In the genomic region with DNA sequence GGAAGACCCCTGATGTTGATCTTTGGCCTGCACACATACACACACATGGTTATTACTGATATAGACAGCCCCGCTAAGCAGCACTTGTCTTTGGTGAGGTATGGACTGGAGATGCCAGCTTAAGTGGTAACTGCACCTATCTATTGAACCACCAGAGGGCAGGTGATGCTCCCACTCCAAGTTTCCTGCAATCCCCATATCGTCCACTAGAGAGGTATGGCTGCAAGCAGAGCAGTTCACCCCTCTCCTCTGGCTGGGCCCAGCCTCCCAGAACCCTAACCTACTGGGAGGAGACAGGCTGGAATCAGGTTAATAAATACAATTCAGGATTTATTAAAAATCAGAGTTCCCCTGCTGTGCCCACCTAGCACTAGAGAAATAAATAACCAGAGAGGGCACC, we compare ENCODE assay signal across 8 mouse cellular contexts. TPM values are rescaled to one million over a fixed set of nuclear protein-coding genes. Genes with fewer than 3 reads are reported as not detected.
DNase-seq lines count a peak whose midpoint lies in the region; ATAC-seq and TF ChIP-seq lines count a peak whose summit lies in the region.

No protein-coding gene starts in this region.

- no peak overlapping the region for H3K9ac ChIP-seq in intestine, postnatal 0 days (ENCODE audit: low read depth, low read length)
- H3K9ac ChIP-seq in limb, embryonic 11.5 days (ENCODE audit: low read length) = no peak overlapping the region
- H3K9ac ChIP-seq in midbrain, embryonic 14.5 days (replicated peaks; ENCODE audit: low read length) = no peak overlapping the region

- H3K4me3 ChIP-seq in testis, adult 2 months (ENCODE audit: control insufficient read depth, low read depth, low read length) = no peak overlapping the region
- no peak overlapping the region for H3K4me3 ChIP-seq in intestine, postnatal 0 days (ENCODE audit: low read depth, low read length)
- no peak overlapping the region for H3K4me3 ChIP-seq in limb, embryonic 11.5 days (ENCODE audit: low read depth, low read length)
- no peak overlapping the region for H3K4me3 ChIP-seq in midbrain, embryonic 14.5 days (replicated peaks; ENCODE audit: low read depth, low read length)

- peak; percentile 55 for ATAC-seq in intestine, postnatal 0 days
- ATAC-seq in limb, embryonic 11.5 days (ENCODE audit: insufficient number of reproducible peaks, low FRiP score, low TSS enrichment, low read depth) = no peak
- ATAC-seq in midbrain, embryonic 14.5 days (ENCODE audit: low FRiP score, low TSS enrichment) = 0 out of 2 replicates have a peak, but pooled peaks have one; percentile 28

- no peak overlapping the region for H3K27ac ChIP-seq in testis, adult 2 months (ENCODE audit: control insufficient read depth, insufficient read depth, low read depth, low read length)
- no peak overlapping the region for H3K27ac ChIP-seq in intestine, postnatal 0 days (ENCODE audit: low read depth, low read length)
- H3K27ac ChIP-seq in limb, embryonic 11.5 days (replicated peaks; ENCODE audit: low read depth, low read length) = no peak overlapping the region
- no peak overlapping the region for H3K27ac ChIP-seq in midbrain, embryonic 14.5 days (replicated peaks; ENCODE audit: low read depth, low read length)

- no peak for TF ChIP-seq POLR2A in testis, adult 2 months (IDR thresholded peaks at IDR 0.05; ENCODE audit: control insufficient read depth, low read depth, low read length)

- H3K4me1 ChIP-seq in testis, adult 2 months (ENCODE audit: control insufficient read depth, insufficient read depth, low read length) = peaks cover 3% of the 10 kb centered on the region; the same call in 1 of the 2 replicates
- H3K4me1 ChIP-seq in intestine, postnatal 0 days (replicated peaks; ENCODE audit: control insufficient read depth, insufficient read depth, low read length) = peaks cover 9% of the 10 kb centered on the region; the same call in 1 of the 2 replicates
- H3K4me1 ChIP-seq in limb, embryonic 11.5 days (ENCODE audit: control insufficient read depth, insufficient read depth, low read length) = peaks cover 16% of the 10 kb centered on the region
- peaks cover 19% of the 10 kb centered on the region for H3K4me1 ChIP-seq in midbrain, embryonic 14.5 days (ENCODE audit: control insufficient read depth, insufficient read depth, low read length)

- H3K27me3 ChIP-seq in testis, adult 2 months (ENCODE audit: control insufficient read depth, insufficient read depth, low read length) = no peaks in the 10 kb centered on the region
- H3K27me3 ChIP-seq in intestine, postnatal 0 days (replicated peaks; ENCODE audit: control insufficient read depth, insufficient read depth, low read length) = no peaks in the 10 kb centered on the region
- H3K27me3 ChIP-seq in limb, embryonic 11.5 days (ENCODE audit: control insufficient read depth, insufficient read depth, low read length) = no peaks in the 10 kb centered on the region
- H3K27me3 ChIP-seq in midbrain, embryonic 14.5 days (ENCODE audit: control insufficient read depth, insufficient read depth, low read length) = no peaks in the 10 kb centered on the region

- TF ChIP-seq CTCF in testis, adult 2 months (IDR thresholded peaks at IDR 0.05; ENCODE audit: control insufficient read depth, insufficient read depth, insufficient replicate concordance, low read depth, low read length) = peak; percentile 75; the same call in 1 of the 2 replicates
- peak; percentile 99 for TF ChIP-seq CTCF in intestine, postnatal 0 days (IDR thresholded peaks at IDR 0.05; ENCODE audit: low read depth)

- no peaks in the 10 kb centered on the region for H3K36me3 ChIP-seq in testis, adult 2 months (ENCODE audit: control insufficient read depth, insufficient read depth, low read length)
- H3K36me3 ChIP-seq in intestine, postnatal 0 days (ENCODE audit: control insufficient read depth, insufficient read depth) = peaks cover 64% of the 10 kb centered on the region
- peaks cover 31% of the 10 kb centered on the region for H3K36me3 ChIP-seq in limb, embryonic 11.5 days (ENCODE audit: control insufficient read depth, insufficient read depth, low read length)
- H3K36me3 ChIP-seq in midbrain, embryonic 14.5 days (ENCODE audit: control insufficient read depth, insufficient read depth, low read length) = peaks cover 79% of the 10 kb centered on the region

- H3K9me3 ChIP-seq in intestine, postnatal 0 days (ENCODE audit: control insufficient read depth) = no peaks in the 10 kb centered on the region
- no peaks in the 10 kb centered on the region for H3K9me3 ChIP-seq in limb, embryonic 11.5 days (ENCODE audit: control insufficient read depth, low read length)
- no peaks in the 10 kb centered on the region for H3K9me3 ChIP-seq in midbrain, embryonic 14.5 days (ENCODE audit: control insufficient read depth, low read length)

- DNase-seq in testis, postnatal 14 days (ENCODE audit: low spot score) = no peak
- DNase-seq in embryo, embryonic 10.5 days (ENCODE audit: low spot score) = peak; percentile 91
- peak; percentile 96 for DNase-seq in heart, adult 11 months
- DNase-seq in limb, embryonic 11.5 days (ENCODE audit: low spot score) = peak; percentile 84
- DNase-seq in midbrain, embryonic 14.5 days = peak; percentile 91
- peak; percentile 57 to 69 for DNase-seq in spleen, adult 18-20 months

- no peak overlapping the region for H3K4me2 ChIP-seq in intestine, postnatal 0 days (replicated peaks; ENCODE audit: low read depth)
- H3K4me2 ChIP-seq in limb, embryonic 11.5 days (ENCODE audit: low read depth, severe bottlenecking) = no peak overlapping the region
- H3K4me2 ChIP-seq in midbrain, embryonic 14.5 days (ENCODE audit: low read length) = no peak overlapping the region

- 22% methylated on average over 2 of the region's 2 CpGs for WGBS in intestine, postnatal 0 days
- WGBS in limb, embryonic 11.5 days = 34% methylated on average over 2 of the region's 2 CpGs
- WGBS in midbrain, embryonic 14.5 days = 20% methylated on average over 2 of the region's 2 CpGs

RNA-seq across cellular contexts. Expression of a gene that starts 6.3 kb away (rescaled TPM):
- 9.5 and 12.5 TPM in 2 replicates for polyA plus RNA-seq in testis, adult 2 months (2012; rRNA removed)
- 30.8 and 30.9 TPM in 2 replicates for polyA plus RNA-seq in intestine, postnatal 0 days (2015; fragmentation: Nextera tagmentation; extraction: Ambion mirVana)
- polyA plus RNA-seq in limb, embryonic 11.5 days (2014; fragmentation: Nextera tagmentation; extraction: Ambion mirVana) = 92.6 and 114 TPM in 2 replicates
- polyA plus RNA-seq in midbrain, embryonic 14.5 days (2014; fragmentation: Nextera tagmentation; extraction: Ambion mirVana) = 68.4 and 103 TPM in 2 replicates

RNA-seq across cellular contexts. Expression of a gene that starts 17.4 kb away (rescaled TPM):
- polyA plus RNA-seq in testis, adult 2 months (2012; rRNA removed) = 22.2 and 22.3 TPM in 2 replicates
- polyA plus RNA-seq in intestine, postnatal 0 days (2015; fragmentation: Nextera tagmentation; extraction: Ambion mirVana) = 5.7 and 5.8 TPM in 2 replicates
- polyA plus RNA-seq in limb, embryonic 11.5 days (2014; fragmentation: Nextera tagmentation; extraction: Ambion mirVana) = 15.0 and 15.5 TPM in 2 replicates
- polyA plus RNA-seq in midbrain, embryonic 14.5 days (2014; fragmentation: Nextera tagmentation; extraction: Ambion mirVana) = 3.9 and 4.2 TPM in 2 replicates

RNA-seq across cellular contexts. Expression of a gene that starts 17.4 kb away (rescaled TPM):
- 65.1 and 73.7 TPM in 2 replicates for polyA plus RNA-seq in testis, adult 2 months (2012; rRNA removed)
- 14.1 and 16.1 TPM in 2 replicates for polyA plus RNA-seq in intestine, postnatal 0 days (2015; fragmentation: Nextera tagmentation; extraction: Ambion mirVana)
- polyA plus RNA-seq in limb, embryonic 11.5 days (2014; fragmentation: Nextera tagmentation; extraction: Ambion mirVana) = 8.7 and 10.4 TPM in 2 replicates
- 6.4 and 6.9 TPM in 2 replicates for polyA plus RNA-seq in midbrain, embryonic 14.5 days (2014; fragmentation: Nextera tagmentation; extraction: Ambion mirVana)

RNA-seq across cellular contexts. Expression of a gene that starts 24.3 kb away (rescaled TPM):
- 125 and 137 TPM in 2 replicates for polyA plus RNA-seq in testis, adult 2 months (2012; rRNA removed)
- polyA plus RNA-seq in intestine, postnatal 0 days (2015; fragmentation: Nextera tagmentation; extraction: Ambion mirVana) = 762 and 768 TPM in 2 replicates
- polyA plus RNA-seq in limb, embryonic 11.5 days (2014; fragmentation: Nextera tagmentation; extraction: Ambion mirVana) = 1,529 and 1,574 TPM in 2 replicates
- 977 and 1,164 TPM in 2 replicates for polyA plus RNA-seq in midbrain, embryonic 14.5 days (2014; fragmentation: Nextera tagmentation; extraction: Ambion mirVana)

RNA-seq across cellular contexts. Expression of a gene that starts 29.1 kb away (rescaled TPM):
- 10.4 and 13.2 TPM in 2 replicates for polyA plus RNA-seq in testis, adult 2 months (2012; rRNA removed)
- 33.9 and 35.4 TPM in 2 replicates for polyA plus RNA-seq in intestine, postnatal 0 days (2015; fragmentation: Nextera tagmentation; extraction: Ambion mirVana)
- 142 and 144 TPM in 2 replicates for polyA plus RNA-seq in limb, embryonic 11.5 days (2014; fragmentation: Nextera tagmentation; extraction: Ambion mirVana)
- polyA plus RNA-seq in midbrain, embryonic 14.5 days (2014; fragmentation: Nextera tagmentation; extraction: Ambion mirVana) = 51.7 and 53.3 TPM in 2 replicates
